Mouse (Mus musculus): Measurements from ENCODE around the gene Spef1. TPM values are rescaled to one million over a fixed set of nuclear protein-coding genes. Genes with fewer than 3 reads are reported as not detected.

Gene Spef1
- polyA plus RNA-seq, 1 experiment from 2014 or later = 0.59 TPM

DNA sequence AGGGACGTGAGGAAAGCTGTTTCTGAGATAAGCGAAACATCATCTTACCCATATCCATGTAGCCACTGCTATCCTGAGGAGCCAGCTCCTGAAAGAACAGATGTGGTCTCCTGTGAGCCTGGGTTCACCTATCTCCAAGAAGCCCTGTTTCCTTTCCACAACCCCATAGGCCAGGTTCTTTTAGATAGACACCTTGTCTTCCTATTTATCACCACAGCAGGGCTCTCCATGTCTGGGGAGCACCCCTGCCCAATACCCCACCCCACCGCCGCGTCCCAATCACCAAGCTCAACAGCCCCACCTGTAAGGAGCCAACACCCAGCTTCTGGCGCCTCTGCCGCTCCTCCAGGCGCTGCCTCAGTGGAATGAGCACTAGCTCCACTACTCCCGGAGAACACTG, 14.8 kb downstream of the Spef1 start:
- Histone ChIP-seq H3K36me3 (replicated peaks; ENCODE audit: insufficient read depth, low read length) (no peaks in the 10 kb centered on the region), H3K9me3 (ENCODE audit: low read length) (0 out of 2 replicates have a peak, but pooled peaks cover under 1% of the 10 kb centered on the region), H3K4me3 (ENCODE audit: low read depth, low read length) (no peak overlapping the region), H3K9ac (replicated peaks) (no peak overlapping the region), H3K4me2 (ENCODE audit: low read depth, low read length) (no peak overlapping the region), H3K4me1 (ENCODE audit: insufficient read depth) (peaks cover 40% of the 10 kb centered on the region), H3K27ac (ENCODE audit: low read depth) (no peak overlapping the region), H3K27me3 (ENCODE audit: insufficient read depth, low read length) (peaks cover 49% of the 10 kb centered on the region)
- no peak for DNase-seq
- 42% methylated on average over 9 of the region's 9 CpGs for WGBS (ENCODE audit: insufficient replicate concordance)
- TF ChIP-seq EP300 (IDR thresholded peaks at IDR 0.05; ENCODE audit: low read depth) (peak; percentile 33; the same call in 1 of the 2 replicates), CTCF (IDR thresholded peaks at IDR 0.05; ENCODE audit: low read depth) (no peak)
- ATAC-seq = no peak

DNA sequence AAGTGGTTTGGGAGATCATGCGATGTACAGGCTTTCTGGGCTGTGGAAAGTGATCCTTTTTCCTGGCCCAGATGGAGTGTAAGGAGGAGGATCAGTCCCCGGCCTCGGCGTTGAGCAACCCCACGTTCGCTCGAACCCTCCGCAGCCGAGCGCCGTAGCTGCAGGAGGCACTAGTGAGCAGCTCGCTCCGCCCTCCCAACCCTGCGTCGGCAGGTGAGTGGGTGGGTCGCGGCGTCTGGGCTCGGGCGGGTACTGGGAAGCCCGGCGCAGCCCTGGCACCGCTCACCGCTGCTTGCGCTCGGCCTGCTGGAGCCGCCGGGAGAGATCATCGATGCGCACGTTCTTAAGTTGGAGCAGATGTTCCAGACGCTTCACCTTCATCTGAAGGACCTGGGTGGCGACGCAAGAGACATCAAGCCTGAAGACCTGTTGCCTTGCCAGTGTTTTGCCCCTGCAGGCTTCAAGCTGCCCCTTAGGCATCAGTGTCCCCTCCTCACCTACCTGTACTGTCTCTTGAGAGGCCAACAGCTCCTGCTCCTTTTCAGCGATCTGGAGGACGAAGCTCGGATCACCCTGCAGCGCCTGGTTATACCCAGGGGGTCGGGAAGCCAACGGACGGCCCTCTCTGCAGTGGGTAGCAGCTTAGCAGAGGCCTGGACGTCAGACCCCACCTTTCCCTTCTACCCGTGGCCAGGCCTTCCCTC, 15.5 kb downstream of the Spef1 start:
- peak overlapping the region; percentile 61 for H3K4me2 ChIP-seq (ENCODE audit: low read depth, low read length)
- WGBS (ENCODE audit: insufficient replicate concordance) = 10% methylated on average over 43 of the region's 43 CpGs
- no peaks in the 10 kb centered on the region for H3K36me3 ChIP-seq (replicated peaks; ENCODE audit: insufficient read depth, low read length)
- H3K9me3 ChIP-seq (ENCODE audit: low read length) = peaks cover 4% of the 10 kb centered on the region; the same call in 1 of the 2 replicates
- H3K4me1 ChIP-seq (ENCODE audit: insufficient read depth) = peaks cover 33% of the 10 kb centered on the region
- H3K9ac ChIP-seq (replicated peaks) = no peak overlapping the region
- no peak overlapping the region for H3K27ac ChIP-seq (ENCODE audit: low read depth)
- peak overlapping the region; percentile 17 for H3K4me3 ChIP-seq (ENCODE audit: low read depth, low read length)
- no peak for ATAC-seq
- TF ChIP-seq EP300 (IDR thresholded peaks at IDR 0.05; ENCODE audit: low read depth) (no peak), CTCF (IDR thresholded peaks at IDR 0.05; ENCODE audit: low read depth) (no peak)
- no peak for DNase-seq
- H3K27me3 ChIP-seq (ENCODE audit: insufficient read depth, low read length) = peaks cover 49% of the 10 kb centered on the region

DNA sequence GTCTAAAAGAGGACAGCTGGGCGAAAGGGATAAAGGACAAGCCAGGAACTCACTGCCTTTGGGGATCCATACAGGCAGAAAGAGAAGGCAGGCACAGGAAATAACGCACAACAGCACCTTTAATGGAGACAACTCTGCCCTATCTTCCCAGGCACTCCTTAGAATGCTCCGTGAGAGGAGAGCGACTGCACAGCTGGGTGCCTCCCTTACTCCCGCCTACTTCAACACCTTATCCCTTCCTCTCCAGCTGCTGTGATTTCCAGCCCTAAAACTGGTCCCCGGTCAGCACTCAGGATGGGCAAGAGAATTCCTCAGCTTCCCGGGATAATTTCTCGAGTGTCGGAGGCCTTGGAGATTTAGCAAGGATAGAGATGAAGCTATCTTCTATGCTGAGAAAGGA, 16.1 kb downstream of the Spef1 start:
- H3K4me3 ChIP-seq (ENCODE audit: low read depth, low read length) = peak overlapping the region; percentile 17
- H3K27me3 ChIP-seq (ENCODE audit: insufficient read depth, low read length) = peaks cover 49% of the 10 kb centered on the region
- peaks cover 27% of the 10 kb centered on the region for H3K4me1 ChIP-seq (ENCODE audit: insufficient read depth)
- TF ChIP-seq CTCF (IDR thresholded peaks at IDR 0.05; ENCODE audit: low read depth) (no peak), EP300 (IDR thresholded peaks at IDR 0.05; ENCODE audit: low read depth) (no peak)
- WGBS (ENCODE audit: insufficient replicate concordance) = 26% methylated on average over 9 of the region's 9 CpGs
- ATAC-seq (no peak), DNase-seq (no peak)
- H3K9ac ChIP-seq (replicated peaks) = no peak overlapping the region
- H3K9me3 ChIP-seq (ENCODE audit: low read length) = peaks cover 4% of the 10 kb centered on the region; the same call in 1 of the 2 replicates
- H3K27ac ChIP-seq (ENCODE audit: low read depth) = no peak overlapping the region
- peak overlapping the region; percentile 61 for H3K4me2 ChIP-seq (ENCODE audit: low read depth, low read length)
- H3K36me3 ChIP-seq (replicated peaks; ENCODE audit: insufficient read depth, low read length) = no peaks in the 10 kb centered on the region

DNA sequence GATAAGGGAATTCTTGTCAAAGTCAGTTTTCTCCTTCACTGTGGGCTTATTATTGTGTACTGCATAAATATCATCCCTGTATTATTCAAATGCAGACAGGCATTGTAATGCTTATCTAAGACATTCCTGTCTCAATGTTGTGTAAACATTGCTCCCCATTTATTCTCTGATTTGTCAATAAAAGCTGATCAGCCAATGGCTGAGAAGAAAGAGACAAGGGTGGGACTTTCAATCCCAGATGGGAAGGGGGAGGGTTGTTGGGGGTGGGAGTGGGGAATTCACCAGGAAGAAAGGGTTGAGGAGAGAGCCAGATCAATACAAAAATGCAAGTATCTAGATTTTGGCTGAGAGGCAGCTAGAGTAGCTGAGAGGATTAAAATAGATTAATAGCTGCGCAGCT, 18.2 kb downstream of the Spef1 start:
- no peak for ATAC-seq
- peaks cover 49% of the 10 kb centered on the region for H3K27me3 ChIP-seq (ENCODE audit: insufficient read depth, low read length)
- no peak overlapping the region for H3K4me2 ChIP-seq (ENCODE audit: low read depth, low read length)
- no peak overlapping the region for H3K27ac ChIP-seq (ENCODE audit: low read depth)
- no peak overlapping the region for H3K4me3 ChIP-seq (ENCODE audit: low read depth, low read length)
- DNase-seq = no peak
- peaks cover 10% of the 10 kb centered on the region for H3K4me1 ChIP-seq (ENCODE audit: insufficient read depth)
- TF ChIP-seq CTCF (IDR thresholded peaks at IDR 0.05; ENCODE audit: low read depth) = no peak
- TF ChIP-seq EP300 (IDR thresholded peaks at IDR 0.05; ENCODE audit: low read depth) = no peak
- peaks cover 4% of the 10 kb centered on the region; the same call in 1 of the 2 replicates for H3K9me3 ChIP-seq (ENCODE audit: low read length)
- 79% methylated on average over 1 of the region's 1 CpGs for WGBS (ENCODE audit: insufficient replicate concordance)
- H3K9ac ChIP-seq (replicated peaks) = no peak overlapping the region
- H3K36me3 ChIP-seq (replicated peaks; ENCODE audit: insufficient read depth, low read length) = no peaks in the 10 kb centered on the region

- DNase-seq (no peak), ATAC-seq (no peak)
- H3K4me1 ChIP-seq (ENCODE audit: insufficient read depth) = peaks cover 10% of the 10 kb centered on the region
- 67% methylated on average over 6 of the region's 6 CpGs for WGBS (ENCODE audit: insufficient replicate concordance)
- H3K9me3 ChIP-seq (ENCODE audit: low read length) = peaks cover 4% of the 10 kb centered on the region; the same call in 1 of the 2 replicates
- H3K9ac ChIP-seq (replicated peaks) = no peak overlapping the region
- H3K36me3 ChIP-seq (replicated peaks; ENCODE audit: insufficient read depth, low read length) = no peaks in the 10 kb centered on the region
- H3K4me2 ChIP-seq (ENCODE audit: low read depth, low read length) = no peak overlapping the region
- no peak overlapping the region for H3K4me3 ChIP-seq (ENCODE audit: low read depth, low read length)
- no peak overlapping the region for H3K27ac ChIP-seq (ENCODE audit: low read depth)
- peaks cover 39% of the 10 kb centered on the region for H3K27me3 ChIP-seq (ENCODE audit: insufficient read depth, low read length)
- TF ChIP-seq EP300 (IDR thresholded peaks at IDR 0.05; ENCODE audit: low read depth) (no peak), CTCF (IDR thresholded peaks at IDR 0.05; ENCODE audit: low read depth) (no peak)
Observed at GRCm38 (mm10) chr2:131167984-131168383, 19.1 kb downstream of the Spef1 start.

GRCm38 (mm10) chr2:131166172-131166571, 20.9 kb downstream of the Spef1 start:
- Histone ChIP-seq H3K36me3 (replicated peaks; ENCODE audit: insufficient read depth, low read length) (no peaks in the 10 kb centered on the region), H3K4me1 (ENCODE audit: insufficient read depth) (peaks cover 5% of the 10 kb centered on the region), H3K27me3 (ENCODE audit: insufficient read depth, low read length) (peaks cover 21% of the 10 kb centered on the region), H3K9me3 (ENCODE audit: low read length) (peaks cover 4% of the 10 kb centered on the region; the same call in 1 of the 2 replicates), H3K4me2 (ENCODE audit: low read depth, low read length) (no peak overlapping the region), H3K4me3 (ENCODE audit: low read depth, low read length) (no peak overlapping the region), H3K9ac (replicated peaks) (no peak overlapping the region), H3K27ac (ENCODE audit: low read depth) (no peak overlapping the region)
- WGBS (ENCODE audit: insufficient replicate concordance) = 83% methylated on average over 2 of the region's 2 CpGs
- TF ChIP-seq EP300 (IDR thresholded peaks at IDR 0.05; ENCODE audit: low read depth) = no peak
- no peak for TF ChIP-seq CTCF (IDR thresholded peaks at IDR 0.05; ENCODE audit: low read depth)
- DNase-seq (no peak), ATAC-seq (no peak)

All from liver, postnatal 0 days (tissue).